Mouse (Mus musculus) G1E (cell line): ENCODE measurements around the gene Tbc1d10b. TPM values are rescaled to one million over a fixed set of nuclear protein-coding genes. Genes with fewer than 3 reads are reported as not detected.

Experiments used
- ATAC-seq: 2 replicates; pipeline ENCODE4 v1.8.0; 2016; ENCODE audit warnings: mild to moderate bottlenecking; ENCODE audit not compliant: insufficient number of reproducible peaks, poor library complexity, low FRiP score, severe bottlenecking; ENCODE audit errors: extremely low read depth
- DNase-seq: peaks from one replicate; pipeline ENCODE4 v3.0.0; 2012; ENCODE audit warnings: low spot score
- H3K27me3 ChIP-seq: 2 replicates; pipeline ENCODE4 v1.6.1; 2012; ENCODE audit warnings: mild to moderate bottlenecking, low read length, inconsistent platforms; ENCODE audit not compliant: insufficient read depth
- H3K36me3 ChIP-seq: replicated peaks from 2 replicates; pipeline ENCODE3; 2012; ENCODE audit warnings: mild to moderate bottlenecking, inconsistent platforms
- H3K4me1 ChIP-seq: 2 replicates; pipeline ENCODE4 v1.6.1; 2012; ENCODE audit warnings: low read depth, low read length, inconsistent platforms, mixed read lengths; ENCODE audit not compliant: insufficient read depth
- H3K4me3 ChIP-seq: 2 replicates; pipeline ENCODE4 v1.5.1; 2012; ENCODE audit warnings: low read depth, mild to moderate bottlenecking, inconsistent platforms, low read length, moderate library complexity, mixed read lengths
- H3K9me3 ChIP-seq: replicated peaks from 2 replicates; pipeline ENCODE4 v1.6.1; 2012; ENCODE audit warnings: inconsistent platforms
- CTCF ChIP-seq: IDR thresholded peaks from 2 replicates; pipeline ENCODE4 v1.5.1; 2012; ENCODE audit warnings: low read depth, low read length, inconsistent platforms, mixed read lengths
- GATA1 ChIP-seq: IDR thresholded peaks from 2 replicates; pipeline ENCODE4 v1.6.1; 2012; ENCODE audit warnings: borderline replicate concordance, low read length, inconsistent platforms, mixed read lengths
- GATA2 ChIP-seq: IDR thresholded peaks from 2 replicates; pipeline ENCODE4 v1.6.1; 2012; ENCODE audit warnings: low read depth, low read length, inconsistent platforms, borderline replicate concordance
- POLR2AphosphoS5 ChIP-seq: IDR thresholded peaks from 2 replicates; pipeline ENCODE4 v1.6.1; 2012; ENCODE audit warnings: low read depth, low read length, inconsistent platforms; ENCODE audit not compliant: insufficient replicate concordance
- TAL1 ChIP-seq: conservative IDR thresholded peaks from 2 replicates; pipeline ENCODE4 v1.6.1; 2012; ENCODE audit warnings: low read depth, low read length, inconsistent platforms, mixed read lengths
- polyA plus RNA-seq: library from polyadenylated mRNA; stranded (reverse); fragments of >175 nt; gene quantifications from 2 replicates; pipeline ENCODE4 v1.2.3, GENCODE M21; 2012
- total RNA-seq, 2 experiments: library from RNA; stranded (forward) in 1 of 2; stranded (reverse) in 1 of 2; fragments of 200-1000 nt in 1 of 2; fragments of >200 nt in 1 of 2; fragmentation: Nextera tagmentation in 1 of 2; gene quantifications; 2 replicates each; pipeline ENCODE4 v1.2.3; 2014 to 2017

The Tbc1d10b gene
- total and polyA plus RNA-seq, 3 experiments, result 26.7 to 74.1 (median 40.1) TPM

DNA sequence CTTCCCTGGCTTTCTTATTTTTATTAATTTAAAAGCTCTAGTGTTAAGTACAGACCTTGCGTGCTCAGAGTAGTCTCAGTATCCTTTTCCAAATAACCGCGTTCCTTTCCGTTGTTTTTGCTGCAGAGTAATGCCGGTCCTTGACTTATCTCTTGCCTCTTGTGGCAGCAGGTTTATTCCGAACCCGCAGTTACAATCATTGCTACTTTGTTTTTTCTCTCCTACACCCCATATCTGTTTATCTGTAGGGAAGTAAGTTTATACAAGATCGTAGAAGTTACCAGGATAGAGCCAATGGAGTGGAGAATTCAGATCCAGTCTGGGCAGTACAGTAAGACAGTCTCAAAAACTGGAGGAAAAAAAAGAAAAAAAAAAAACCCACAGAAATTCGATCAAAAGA lies 25.5 kb upstream of the Tbc1d10b start:
- TF ChIP-seq GATA2 (no peak), POLR2AphosphoS5 (no peak), CTCF (no peak), GATA1 (no peak), TAL1 (no peak)
- H3K27me3 ChIP-seq, result no peaks in the 10 kb centered on the region
- H3K4me1 ChIP-seq, result peaks cover 61% of the 10 kb centered on the region
- H3K4me3 ChIP-seq, result peak overlapping the region; percentile 96
- ATAC-seq (no peak), DNase-seq (no peak)
- H3K36me3 ChIP-seq, result peaks cover 69% of the 10 kb centered on the region
- no peaks in the 10 kb centered on the region for H3K9me3 ChIP-seq

DNA sequence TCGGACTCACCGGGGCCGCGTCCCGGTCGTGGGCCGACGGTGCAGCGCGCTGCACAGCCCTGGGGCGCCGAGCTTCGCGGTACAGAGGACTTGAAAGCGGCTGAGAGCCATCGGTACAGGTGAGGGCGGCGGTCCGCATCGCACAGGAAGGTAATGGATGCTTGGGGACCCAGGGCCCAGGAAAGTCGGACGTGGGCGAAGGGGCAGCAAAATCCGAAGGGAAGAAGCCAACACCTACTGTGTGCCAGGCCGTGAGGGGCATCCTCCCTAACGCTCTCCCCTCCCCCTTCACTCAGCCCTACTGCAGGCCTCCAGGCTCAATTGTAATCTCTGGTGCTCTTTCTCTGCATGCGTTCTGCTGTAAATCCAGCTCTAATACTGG lies 25.1 kb upstream of the Tbc1d10b start:
- Histone ChIP-seq H3K27me3 (no peaks in the 10 kb centered on the region), H3K4me1 (peaks cover 63% of the 10 kb centered on the region), H3K36me3 (peaks cover 65% of the 10 kb centered on the region), H3K4me3 (peak overlapping the region; percentile 96), H3K9me3 (no peaks in the 10 kb centered on the region)
- DNase-seq (no peak), ATAC-seq (no peak)
- TF ChIP-seq TAL1, result no peak
- no peak for TF ChIP-seq GATA1
- TF ChIP-seq CTCF, result no peak
- TF ChIP-seq GATA2, result no peak
- TF ChIP-seq POLR2AphosphoS5, result no peak

DNA sequence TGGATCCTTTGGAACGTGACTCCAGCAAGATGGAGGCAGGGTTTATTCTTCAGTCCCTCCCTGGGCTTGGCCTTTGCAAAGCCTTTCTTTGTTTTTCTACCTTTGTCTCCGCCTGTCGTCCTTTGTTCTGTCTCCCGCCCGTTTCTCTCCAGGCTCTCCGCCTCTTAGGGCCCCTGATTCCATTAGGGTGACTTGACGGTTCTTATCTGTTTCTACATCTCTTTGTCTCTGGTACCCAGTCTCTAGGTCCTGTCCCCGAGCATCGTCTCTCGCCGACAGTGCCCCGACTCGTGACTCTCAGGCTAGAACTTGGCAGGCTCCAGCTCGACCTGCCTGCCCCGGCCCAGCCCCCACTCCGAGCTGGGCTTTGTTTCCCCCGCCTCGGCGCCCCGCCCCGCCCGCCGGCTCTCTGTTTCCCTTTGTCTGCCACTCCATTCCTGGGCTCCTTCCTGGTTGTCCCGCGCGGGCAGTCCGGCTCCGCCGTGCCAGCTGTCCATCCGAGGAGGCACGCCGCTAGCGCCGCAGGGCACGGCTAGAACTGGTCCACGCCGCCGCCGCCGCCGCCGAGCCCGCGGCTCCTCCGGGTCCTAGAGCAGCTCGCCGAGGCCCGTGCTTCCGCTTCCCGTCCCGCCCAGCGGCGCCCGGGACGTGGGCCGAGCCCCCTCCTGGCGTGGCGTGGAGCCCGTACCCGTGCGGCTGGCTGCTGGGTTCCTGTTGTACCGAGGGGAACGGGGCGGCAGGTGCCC lies 24.5 kb upstream of the Tbc1d10b start, which contains the start of the genes Zfp553 and Sept1:
Gene Zfp553, plus strand, starts transcription at position 440 of the 746 bp plus-strand sequence.
Gene Sept1, minus strand, starts transcription at position 509 of the 746 bp plus-strand sequence.
- TF ChIP-seq GATA2, result no peak
- TF ChIP-seq TAL1, result no peak
- TF ChIP-seq CTCF, result no peak
- no peak for TF ChIP-seq POLR2AphosphoS5
- no peak for TF ChIP-seq GATA1
- Histone ChIP-seq H3K9me3 (no peaks in the 10 kb centered on the region), H3K4me1 (peaks cover 63% of the 10 kb centered on the region), H3K4me3 (peak within 1 kb of the TSS; percentile 96), H3K27me3 (no peaks in the 10 kb centered on the region), H3K36me3 (peaks cover 60% of the 10 kb centered on the region)
- ATAC-seq (peak; percentile 67), DNase-seq (peak; percentile 85)

DNA sequence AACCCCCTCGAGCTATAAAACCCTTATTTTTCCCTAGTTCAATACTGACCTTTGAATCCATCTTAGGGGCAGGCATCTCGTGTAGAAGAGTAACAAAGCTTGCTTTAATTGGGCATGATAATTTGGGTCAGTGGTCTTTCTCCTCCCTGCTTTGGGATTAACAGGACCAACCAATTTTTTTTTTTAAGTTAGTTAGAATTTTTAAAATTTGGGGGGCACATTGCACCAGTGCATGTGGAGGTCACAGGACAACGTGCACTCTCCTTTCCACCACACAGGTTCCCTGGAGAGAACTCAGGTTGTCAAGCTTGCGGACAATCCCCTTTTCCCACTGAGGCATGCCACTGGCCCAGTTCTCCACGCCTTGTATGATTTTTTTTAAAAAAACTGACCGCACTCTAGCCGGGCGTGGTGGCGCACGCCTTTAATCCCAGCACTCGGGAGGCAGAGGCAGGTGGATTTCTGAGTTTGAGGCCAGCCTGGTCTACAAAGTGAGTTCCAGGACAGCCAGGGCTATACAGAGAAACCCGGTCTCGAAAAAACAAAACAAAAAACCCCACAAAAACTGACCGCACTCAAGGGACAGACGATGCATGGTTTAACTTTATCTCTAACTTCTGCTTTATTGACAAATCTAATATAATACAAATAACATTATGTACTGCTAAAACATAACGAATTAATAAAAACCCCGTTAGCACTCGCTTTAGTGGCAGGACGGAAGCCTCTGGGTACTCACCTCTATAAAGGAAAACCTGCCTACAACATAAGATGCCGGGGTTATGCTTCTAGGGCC lies 23.8 kb upstream of the Tbc1d10b start:
- TF ChIP-seq CTCF (no peak), GATA2 (no peak), GATA1 (no peak), TAL1 (no peak), POLR2AphosphoS5 (no peak)
- DNase-seq (no peak), ATAC-seq (no peak)
- H3K4me3 ChIP-seq, result peak overlapping the region; percentile 96
- H3K36me3 ChIP-seq, result peaks cover 52% of the 10 kb centered on the region
- H3K4me1 ChIP-seq, result peaks cover 68% of the 10 kb centered on the region
- no peaks in the 10 kb centered on the region for H3K27me3 ChIP-seq
- H3K9me3 ChIP-seq, result no peaks in the 10 kb centered on the region

DNA sequence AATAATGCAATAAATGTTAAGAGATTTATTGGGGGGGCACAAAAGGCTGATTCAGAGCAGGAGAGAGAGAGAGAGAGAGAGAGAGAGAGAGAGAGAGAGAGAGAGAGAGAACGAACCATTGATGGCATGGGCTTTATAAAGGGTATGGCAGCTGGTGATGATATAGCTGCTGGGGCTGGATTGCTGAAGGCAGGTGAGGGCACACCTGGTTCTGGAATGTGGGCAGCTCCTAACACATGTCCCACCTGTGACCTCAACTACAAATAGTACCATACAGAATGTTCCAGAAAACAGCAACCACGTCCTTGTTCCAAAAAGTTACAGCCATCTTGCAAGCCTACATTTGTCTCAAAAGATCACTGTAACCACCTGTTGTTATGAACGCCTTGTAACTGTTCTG lies 23.1 kb upstream of the Tbc1d10b start:
- H3K9me3 ChIP-seq, result no peaks in the 10 kb centered on the region
- DNase-seq, result no peak
- peak overlapping the region; percentile 96; the same call in 1 of the 2 replicates for H3K4me3 ChIP-seq
- no peaks in the 10 kb centered on the region for H3K27me3 ChIP-seq
- TF ChIP-seq CTCF, result no peak
- TF ChIP-seq POLR2AphosphoS5, result no peak
- no peak for TF ChIP-seq TAL1
- TF ChIP-seq GATA1, result no peak
- TF ChIP-seq GATA2, result no peak
- H3K4me1 ChIP-seq, result peaks cover 62% of the 10 kb centered on the region
- no peak for ATAC-seq
- H3K36me3 ChIP-seq, result peaks cover 46% of the 10 kb centered on the region

DNA sequence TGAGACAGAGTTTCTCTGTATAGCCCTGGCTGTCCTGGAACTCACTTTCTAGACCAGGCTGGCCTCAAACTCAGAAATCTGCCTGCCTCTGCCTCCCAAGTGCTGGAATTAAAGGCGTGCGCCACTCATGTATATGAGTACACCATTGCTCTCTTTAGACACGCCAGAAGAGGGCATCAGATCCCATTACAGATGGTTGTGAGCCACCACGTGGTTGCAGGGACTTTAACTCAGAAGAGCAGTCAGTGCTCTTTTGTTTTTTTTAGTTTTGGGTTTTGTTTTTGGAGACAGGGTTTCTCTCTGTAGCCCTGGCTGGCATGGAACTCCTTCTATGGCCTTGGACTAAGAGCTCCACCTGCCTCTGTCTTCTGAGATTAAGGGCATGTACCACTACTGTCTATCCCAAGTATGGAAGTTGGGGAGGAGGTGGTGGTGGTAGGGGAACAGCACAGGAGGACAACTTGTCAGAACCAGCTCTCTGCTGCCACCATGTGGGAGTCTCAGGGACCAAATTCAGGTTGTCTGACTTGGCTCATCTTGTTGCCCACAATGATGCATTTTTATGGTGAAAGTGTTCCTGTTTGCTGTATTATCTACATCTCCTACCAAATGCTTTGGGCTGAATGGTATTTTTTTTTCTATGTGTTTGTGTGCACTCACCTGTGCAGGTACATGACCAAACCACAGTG lies 20.5 kb upstream of the Tbc1d10b start:
- H3K4me3 ChIP-seq, result no peak overlapping the region
- H3K27me3 ChIP-seq, result no peaks in the 10 kb centered on the region
- H3K36me3 ChIP-seq, result peaks cover 27% of the 10 kb centered on the region
- TF ChIP-seq CTCF (peak; percentile 85), POLR2AphosphoS5 (no peak)
- no peaks in the 10 kb centered on the region for H3K9me3 ChIP-seq
- peaks cover 71% of the 10 kb centered on the region for H3K4me1 ChIP-seq
- DNase-seq (no peak), ATAC-seq (no peak)
